Mouse (Mus musculus) hindbrain, embryonic 12.5 days (tissue): ENCODE results near the gene Laptm4a. TPM values are rescaled to one million over a fixed set of nuclear protein-coding genes. Genes with fewer than 3 reads are reported as not detected.

Source experiments
- ATAC-seq: fragments of 200-750 bp; cut with Nextera tagmentation; 2 replicates; pipeline ENCODE4 v1.8.0; 2017; ENCODE audit warnings: moderate TSS enrichment; ENCODE audit not compliant: low FRiP score
- H3K27ac ChIP-seq: fragments of 300-500 bp; sonication (generic); 2 replicates; pipeline ENCODE4 v1.5.1; 2016; ENCODE audit warnings: mild to moderate bottlenecking
- H3K27me3 ChIP-seq: fragments of 300-500 bp; sonication (generic); 2 replicates; pipeline ENCODE4 v1.6.1; 2016; ENCODE audit warnings: mild to moderate bottlenecking
- H3K36me3 ChIP-seq: fragments of 300-500 bp; sonication (generic); 2 replicates; pipeline ENCODE4 v1.6.1; 2016; ENCODE audit warnings: mild to moderate bottlenecking
- H3K4me1 ChIP-seq: fragments of 300-500 bp; sonication (generic); 2 replicates; pipeline ENCODE4 v1.6.1; 2016
- H3K4me2 ChIP-seq: fragments of 300-500 bp; sonication (generic); replicated peaks from 2 replicates; pipeline ENCODE4 v1.6.1; 2016; ENCODE audit warnings: mild to moderate bottlenecking
- H3K4me3 ChIP-seq: fragments of 300-500 bp; sonication (generic); 2 replicates; pipeline ENCODE4 v1.5.1; 2016; ENCODE audit warnings: mild to moderate bottlenecking
- H3K9ac ChIP-seq: fragments of 300-500 bp; sonication (generic); 2 replicates; pipeline ENCODE4 v1.6.1; 2016; ENCODE audit warnings: mild to moderate bottlenecking, moderate library complexity
- H3K9me3 ChIP-seq: fragments of 300-500 bp; sonication (generic); replicated peaks from 2 replicates; pipeline ENCODE4 v1.6.1; 2016; ENCODE audit warnings: mild to moderate bottlenecking
- WGBS: fragments of 180-500 bp; shearing (Covaris S2); methylation state at CpG from one replicate; pipeline ENCODE4 v1.1.7; 2016; 5-methylcytosine and 5-hydroxymethylcytosine counted together
- polyA plus RNA-seq: library from polyadenylated mRNA; unstranded; fragments of >200 nt; fragmentation: Nextera tagmentation; extraction: Ambion mirVana; gene quantifications from 2 replicates; pipeline ENCODE4 v1.2.1, GENCODE M21; 2016

Laptm4a gene
- polyA plus RNA-seq, 1 experiment from 2014 or later, result 222 TPM

DNA sequence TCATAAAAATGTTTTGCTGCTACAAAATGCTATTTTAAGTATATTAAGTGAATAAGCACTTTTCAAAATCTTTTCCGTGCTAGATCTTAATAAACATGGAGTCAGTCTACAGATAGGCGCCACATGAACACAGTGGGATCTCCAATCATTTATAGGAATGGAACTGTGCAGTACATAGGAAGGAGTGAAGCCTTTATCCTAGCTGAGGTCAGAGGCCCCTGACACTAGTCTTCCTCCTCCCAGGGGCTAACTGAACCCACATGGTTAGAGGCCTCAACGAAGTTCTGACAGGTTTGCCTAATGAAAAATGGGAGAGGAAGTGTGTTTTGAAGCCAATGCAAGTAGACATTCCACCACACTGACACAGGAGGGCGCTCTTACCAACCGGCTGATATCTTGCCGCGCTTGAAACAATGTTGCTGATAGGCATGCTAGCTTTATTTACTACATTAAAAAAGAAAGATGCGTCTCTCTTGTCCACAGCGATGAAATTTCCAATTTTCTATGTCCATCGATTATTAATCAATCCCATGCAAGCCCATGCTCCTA lies 32.3 kb upstream of the Laptm4a start:
- Histone ChIP-seq H3K4me2 (no peak overlapping the region), H3K36me3 (no peaks in the 10 kb centered on the region), H3K9me3 (0 out of 2 replicates have a peak, but pooled peaks cover under 1% of the 10 kb centered on the region), H3K27me3 (no peaks in the 10 kb centered on the region), H3K4me3 (no peak overlapping the region), H3K27ac (no peak overlapping the region), H3K4me1 (peaks cover 20% of the 10 kb centered on the region), H3K9ac (no peak overlapping the region)
- WGBS, result 22% methylated on average over 10 of the region's 10 CpGs
- no peak for ATAC-seq

GRCm38 (mm10) chr12:8892876-8893532 lies 28.5 kb upstream of the Laptm4a start:
- Histone ChIP-seq H3K9me3 (0 out of 2 replicates have a peak, but pooled peaks cover 4% of the 10 kb centered on the region), H3K4me2 (0 out of 2 replicates have a peak overlapping the region, but pooled peaks have one; percentile 13), H3K9ac (no peak overlapping the region), H3K4me3 (no peak overlapping the region), H3K36me3 (no peaks in the 10 kb centered on the region), H3K27ac (no peak overlapping the region), H3K27me3 (no peaks in the 10 kb centered on the region), H3K4me1 (peaks cover 3% of the 10 kb centered on the region; the same call in 1 of the 2 replicates)
- 47% methylated on average over 16 of the region's 21 CpGs for WGBS
- no peak for ATAC-seq

DNA sequence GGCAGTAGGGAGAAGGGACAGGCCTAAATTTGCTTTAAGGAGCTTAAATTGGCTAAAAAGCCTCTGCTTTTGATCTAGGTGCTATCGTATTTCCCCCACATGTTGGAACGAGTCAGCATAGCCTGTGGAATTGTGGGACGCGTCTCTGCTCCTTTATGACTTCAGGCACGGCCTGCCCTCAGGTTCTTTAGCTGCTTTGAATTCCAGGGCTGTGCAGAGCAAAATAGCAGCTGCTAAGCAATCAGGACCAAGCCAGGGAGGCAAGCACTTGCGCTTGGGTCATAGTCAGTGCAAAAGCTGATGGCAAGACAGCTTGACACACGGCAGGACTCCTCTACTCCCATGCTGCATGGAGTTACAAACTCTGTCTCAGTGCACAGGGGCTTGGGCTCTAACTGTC lies 24.3 kb upstream of the Laptm4a start:
- WGBS, result 62% methylated on average over 7 of the region's 7 CpGs
- Histone ChIP-seq H3K36me3 (no peaks in the 10 kb centered on the region), H3K27me3 (no peaks in the 10 kb centered on the region), H3K4me2 (no peak overlapping the region), H3K27ac (no peak overlapping the region), H3K4me1 (peaks cover 25% of the 10 kb centered on the region), H3K4me3 (no peak overlapping the region), H3K9me3 (0 out of 2 replicates have a peak, but pooled peaks cover 4% of the 10 kb centered on the region), H3K9ac (no peak overlapping the region)
- ATAC-seq, result no peak

GRCm38 (mm10) chr12:8898879-8899785 lies 22.3 kb upstream of the Laptm4a start:
- ATAC-seq, result no peak
- Histone ChIP-seq H3K9me3 (0 out of 2 replicates have a peak, but pooled peaks cover 4% of the 10 kb centered on the region), H3K27ac (no peak overlapping the region), H3K27me3 (no peaks in the 10 kb centered on the region), H3K4me3 (no peak overlapping the region), H3K36me3 (no peaks in the 10 kb centered on the region), H3K4me2 (no peak overlapping the region), H3K9ac (no peak overlapping the region), H3K4me1 (peaks cover 22% of the 10 kb centered on the region)
- 48% methylated on average over 19 of the region's 19 CpGs for WGBS

DNA sequence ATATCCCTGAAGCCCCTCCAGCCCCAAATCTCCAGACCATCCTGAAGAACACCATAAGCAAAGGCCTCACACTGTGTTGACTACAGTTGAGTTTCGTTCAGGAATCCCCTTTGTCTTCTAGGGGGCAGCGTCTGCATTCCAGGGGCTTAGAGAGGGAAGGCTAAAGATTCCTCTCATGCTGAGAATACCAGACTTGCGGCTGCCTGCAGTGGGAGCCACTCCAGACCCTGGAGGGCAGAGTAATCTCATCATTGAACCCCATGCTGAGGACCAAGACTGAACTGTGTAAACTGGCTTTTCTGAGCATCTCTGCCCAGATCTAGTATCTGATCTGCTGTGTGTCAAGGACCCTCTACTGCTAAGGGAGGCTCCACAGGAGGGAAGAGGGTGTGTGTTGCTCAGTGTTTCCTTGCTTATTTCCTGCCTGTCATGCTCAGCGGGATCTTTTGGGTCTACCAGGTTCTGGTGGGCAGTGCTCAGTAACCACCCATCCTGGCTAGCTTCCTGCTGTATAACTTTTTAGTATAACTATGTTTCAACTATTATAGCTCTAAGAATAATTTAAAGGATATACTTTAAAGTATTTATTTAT lies 21.3 kb upstream of the Laptm4a start:
- 18% methylated on average over 4 of the region's 4 CpGs for WGBS
- Histone ChIP-seq H3K9me3 (no peaks in the 10 kb centered on the region), H3K4me3 (no peak overlapping the region), H3K36me3 (no peaks in the 10 kb centered on the region), H3K9ac (no peak overlapping the region), H3K4me1 (peaks cover 22% of the 10 kb centered on the region), H3K4me2 (no peak overlapping the region), H3K27ac (no peak overlapping the region), H3K27me3 (no peaks in the 10 kb centered on the region)
- ATAC-seq, result no peak

DNA sequence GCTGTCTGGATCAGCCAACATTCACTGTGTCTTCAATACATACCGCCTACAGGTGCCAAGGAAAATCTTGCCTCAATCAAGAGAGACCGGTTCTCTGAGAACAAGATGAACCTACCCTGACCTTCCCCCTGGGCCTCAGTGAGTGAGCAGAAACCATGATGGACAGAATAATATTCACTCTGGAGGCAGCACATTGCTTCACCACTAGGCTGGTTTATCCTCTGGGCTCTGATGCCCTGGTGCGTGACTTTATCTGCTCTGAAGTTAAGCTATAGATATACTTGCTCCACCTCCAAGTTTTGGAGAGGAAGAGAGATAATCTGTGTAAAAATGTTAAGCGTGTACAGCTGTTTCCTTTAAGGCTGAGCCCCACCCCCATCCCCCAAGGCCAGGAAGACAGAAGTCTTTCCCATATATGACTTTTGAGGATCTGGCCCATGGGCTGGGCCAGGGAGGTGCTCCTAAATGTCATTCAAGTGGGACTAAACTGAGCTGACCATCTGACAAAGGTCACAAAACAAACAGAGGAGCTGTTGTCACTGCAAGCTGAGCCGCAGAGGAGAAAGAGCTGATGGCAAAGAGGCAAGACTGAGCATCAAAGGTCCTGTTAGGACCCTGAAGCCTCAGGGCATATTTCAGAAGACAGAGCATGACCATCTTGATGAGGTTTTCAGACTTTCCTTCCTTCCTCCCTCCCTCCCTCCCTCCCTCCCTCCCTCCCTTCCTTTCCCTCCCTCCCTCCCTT lies 20.4 kb upstream of the Laptm4a start:
- Histone ChIP-seq H3K36me3 (no peaks in the 10 kb centered on the region), H3K4me1 (peaks cover 22% of the 10 kb centered on the region), H3K9me3 (no peaks in the 10 kb centered on the region), H3K27me3 (no peaks in the 10 kb centered on the region), H3K9ac (no peak overlapping the region), H3K4me3 (no peak overlapping the region), H3K27ac (no peak overlapping the region), H3K4me2 (no peak overlapping the region)
- 47% methylated on average over 5 of the region's 5 CpGs for WGBS
- ATAC-seq, result no peak

DNA sequence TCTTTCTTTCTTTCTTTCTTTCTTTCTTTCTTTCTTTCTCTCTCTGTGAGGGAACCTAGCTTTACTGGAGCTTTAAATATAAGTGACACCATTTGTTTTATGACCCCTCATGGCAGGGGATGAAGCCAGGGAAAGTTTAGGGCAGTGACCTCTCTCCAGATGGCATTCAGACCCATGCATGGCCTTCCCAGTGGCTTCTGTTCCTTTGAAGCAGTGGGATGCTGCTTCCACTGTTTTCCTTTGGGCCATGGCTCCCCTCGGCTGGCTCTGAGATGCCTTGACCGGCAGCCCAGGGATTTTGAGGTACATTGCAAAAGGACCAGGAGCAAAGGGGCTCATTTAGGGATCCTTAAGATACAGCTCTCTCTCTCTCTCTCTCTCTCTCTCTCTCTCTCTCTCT lies 19.5 kb upstream of the Laptm4a start:
- no peak for ATAC-seq
- WGBS, result 12% methylated on average over 2 of the region's 2 CpGs
- H3K36me3 ChIP-seq, result no peaks in the 10 kb centered on the region
- H3K9me3 ChIP-seq, result no peaks in the 10 kb centered on the region
- no peak overlapping the region for H3K9ac ChIP-seq
- H3K27ac ChIP-seq, result no peak overlapping the region
- no peak overlapping the region for H3K4me3 ChIP-seq
- no peaks in the 10 kb centered on the region for H3K27me3 ChIP-seq
- peaks cover 22% of the 10 kb centered on the region for H3K4me1 ChIP-seq
- no peak overlapping the region for H3K4me2 ChIP-seq

DNA sequence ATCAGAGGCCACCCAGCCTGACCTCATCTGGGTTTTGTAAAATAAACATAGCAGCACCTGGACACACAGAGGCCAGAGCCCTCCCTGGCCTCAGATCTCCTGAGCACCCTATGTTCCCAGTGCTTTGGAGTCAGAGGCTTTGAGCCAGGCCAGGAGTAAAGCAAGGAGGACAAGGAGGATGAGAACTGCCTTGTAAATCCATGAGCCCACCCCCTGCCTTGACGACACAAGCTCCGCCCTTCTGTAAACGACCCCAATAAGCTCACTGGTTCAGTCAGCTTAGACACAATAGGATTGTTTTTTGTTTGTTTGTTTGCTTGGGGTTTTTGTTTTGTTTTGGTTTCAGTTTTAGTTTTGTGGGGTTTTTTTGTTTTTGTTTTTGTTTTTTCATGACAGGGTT lies 19.0 kb upstream of the Laptm4a start:
- H3K4me2 ChIP-seq, result no peak overlapping the region
- no peak for ATAC-seq
- no peaks in the 10 kb centered on the region for H3K36me3 ChIP-seq
- H3K27me3 ChIP-seq, result no peaks in the 10 kb centered on the region
- no peaks in the 10 kb centered on the region for H3K9me3 ChIP-seq
- H3K9ac ChIP-seq, result no peak overlapping the region
- peaks cover 22% of the 10 kb centered on the region for H3K4me1 ChIP-seq
- 30% methylated on average over 3 of the region's 3 CpGs for WGBS
- H3K27ac ChIP-seq, result no peak overlapping the region
- no peak overlapping the region for H3K4me3 ChIP-seq

DNA sequence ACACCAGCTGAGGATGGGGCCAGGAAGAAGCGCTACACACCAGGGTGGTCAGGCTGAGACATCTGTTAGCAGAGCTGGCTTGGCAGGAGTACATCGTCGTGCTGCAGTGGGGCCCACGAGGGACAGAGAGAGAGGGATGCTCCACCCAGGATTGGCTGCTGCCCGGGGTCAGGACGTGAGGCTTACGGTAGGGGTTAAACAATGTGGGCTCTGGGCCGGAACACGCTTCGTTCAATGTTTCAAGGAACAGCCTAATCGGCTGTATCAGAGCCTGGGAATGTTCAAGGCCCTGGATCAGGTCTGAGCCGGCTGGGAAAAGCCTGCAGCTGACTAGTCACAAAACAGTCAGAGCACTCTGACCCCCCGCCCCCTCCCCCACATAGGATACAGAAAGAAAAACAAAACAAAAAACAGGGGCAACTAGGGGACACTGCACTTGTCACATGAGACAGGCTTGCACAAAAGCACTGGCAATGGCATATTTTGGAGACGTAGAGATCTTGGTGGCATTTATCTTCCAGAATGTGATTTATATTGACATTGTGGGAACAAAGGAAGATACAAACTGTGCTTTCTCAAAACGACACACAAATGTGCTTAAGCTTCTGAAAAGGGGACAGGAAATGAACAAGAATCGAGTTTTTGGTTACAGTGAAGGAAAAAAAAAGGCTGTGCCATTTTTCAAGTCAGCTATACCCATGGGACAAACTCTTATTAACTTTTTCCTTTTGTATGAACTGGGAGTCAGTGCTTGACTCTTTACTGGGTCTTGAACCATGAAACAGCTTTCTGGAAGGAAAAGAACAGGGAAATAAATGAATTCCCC lies 8.4 kb upstream of the Laptm4a start:
- no peak overlapping the region for H3K4me3 ChIP-seq
- no peaks in the 10 kb centered on the region for H3K9me3 ChIP-seq
- 8% methylated on average over 16 of the region's 16 CpGs for WGBS
- peak overlapping the region; percentile 64 for H3K27ac ChIP-seq
- peak overlapping the region; percentile 4; the same call in 1 of the 2 replicates for H3K9ac ChIP-seq
- no peaks in the 10 kb centered on the region for H3K36me3 ChIP-seq
- no peaks in the 10 kb centered on the region for H3K27me3 ChIP-seq
- peak; percentile 84 for ATAC-seq
- 0 out of 2 replicates have a peak overlapping the region, but pooled peaks have one; percentile 3 for H3K4me2 ChIP-seq
- H3K4me1 ChIP-seq, result peaks cover 33% of the 10 kb centered on the region

GRCm38 (mm10) chr12:8913701-8914340 lies 7.6 kb upstream of the Laptm4a start:
- Histone ChIP-seq H3K9me3 (no peaks in the 10 kb centered on the region), H3K27ac (peak overlapping the region; percentile 64), H3K9ac (no peak overlapping the region; the same call in 1 of the 2 replicates), H3K27me3 (no peaks in the 10 kb centered on the region), H3K36me3 (no peaks in the 10 kb centered on the region), H3K4me2 (no peak overlapping the region), H3K4me1 (peaks cover 33% of the 10 kb centered on the region), H3K4me3 (no peak overlapping the region)
- no peak for ATAC-seq
- WGBS, result 60% methylated on average over 9 of the region's 9 CpGs
